Mouse (Mus musculus) CH12.LX (cell line): ENCODE measurements at regions not wholly inside any gene's neighbourhood (a gene's known extent, or its start where the extent isn't known, plus 50 kb on each side); places are given as distances from the start of the nearest gene placed in this dataset.

Experiments used
- DNase-seq: peaks from one replicate; pipeline ENCODE4 v3.0.0-alpha.2; 2013; ENCODE audit errors: extremely low read depth
- H3K27ac ChIP-seq: 2 replicates; pipeline ENCODE4 v1.5.1; 2012; ENCODE audit warnings: low read depth, mild to moderate bottlenecking, control low read depth, moderate library complexity; ENCODE audit not compliant: insufficient read depth
- H3K27me3 ChIP-seq: replicated peaks from 2 replicates; pipeline ENCODE3; 2012; ENCODE audit warnings: inconsistent platforms
- H3K36me3 ChIP-seq, 2 experiments: replicated peaks in 1 of 2; 2 replicates each; pipeline versions ENCODE3 to v1.6.1; 2012; ENCODE audit warnings: inconsistent platforms in 1 of 2, low read length in 1 of 2, mild to moderate bottlenecking in 1 of 2, mixed read lengths in 1 of 2, moderate library complexity in 1 of 2; ENCODE audit not compliant: control insufficient read depth in 1 of 2, insufficient read depth in 1 of 2
- H3K4me1 ChIP-seq, 2 experiments: 2 replicates each; pipeline ENCODE4 v1.6.1; 2012; ENCODE audit warnings: inconsistent platforms in 1 of 2, moderate library complexity in 1 of 2; ENCODE audit not compliant: insufficient read depth in 2 of 2, control insufficient read depth in 1 of 2
- H3K4me2 ChIP-seq: 2 replicates; pipeline ENCODE4 v1.6.1; 2012; ENCODE audit warnings: low read depth, mild to moderate bottlenecking, control low read depth; ENCODE audit not compliant: poor library complexity, insufficient read depth, severe bottlenecking
- H3K4me3 ChIP-seq, 3 experiments: fragments of 150-350 bp in 1 of 3; sonication (generic) in 1 of 3; replicated peaks in 1 of 3; 2 replicates each; pipeline versions ENCODE3 to v1.5.1; 2011 to 2012; ENCODE audit warnings: low read depth in 2 of 3, low read length in 2 of 3, mild to moderate bottlenecking in 2 of 3, moderate library complexity in 2 of 3, control low read depth in 1 of 3, improper control_type of control experiment in 1 of 3, inconsistent platforms in 1 of 3, mixed read lengths in 1 of 3; ENCODE audit not compliant: poor library complexity in 1 of 3
- H3K79me2 ChIP-seq: replicated peaks from 2 replicates; pipeline ENCODE4 v1.6.1; 2012; ENCODE audit warnings: mild to moderate bottlenecking, moderate library complexity; ENCODE audit not compliant: control insufficient read depth, poor library complexity, insufficient read depth, severe bottlenecking; ENCODE audit errors: extremely low read depth
- H3K9ac ChIP-seq: 2 replicates; pipeline ENCODE4 v1.6.1; 2012; ENCODE audit warnings: low read depth, mild to moderate bottlenecking, control low read depth, moderate library complexity; ENCODE audit not compliant: insufficient read depth
- H3K9me3 ChIP-seq: replicated peaks from 2 replicates; pipeline ENCODE3; 2012; ENCODE audit warnings: low read length, inconsistent platforms, mixed read lengths
- CHD1 ChIP-seq: IDR thresholded peaks from 2 replicates; pipeline ENCODE4 v1.6.1; 2012; ENCODE audit warnings: low read depth, low read length, improper control_type of control experiment, inconsistent platforms
- CTCF ChIP-seq, 2 experiments: IDR thresholded peaks in 1 of 2; conservative IDR thresholded peaks in 1 of 2; 2 replicates each; pipeline ENCODE4 v1.5.1; 2011 to 2012; ENCODE audit warnings: low read depth in 2 of 2, low read length in 2 of 2, improper control_type of control experiment in 1 of 2, inconsistent platforms in 1 of 2, mild to moderate bottlenecking in 1 of 2, moderate library complexity in 1 of 2
- E2F4 ChIP-seq: IDR thresholded peaks from 2 replicates; pipeline ENCODE4 v1.6.1; 2011; ENCODE audit warnings: low read depth, low read length, improper control_type of control experiment; ENCODE audit not compliant: insufficient replicate concordance
- EP300 ChIP-seq: IDR thresholded peaks from 2 replicates; pipeline ENCODE4 v1.6.1; 2011; ENCODE audit warnings: low read length, improper control_type of control experiment
- GABPA ChIP-seq: IDR thresholded peaks from 2 replicates; pipeline ENCODE4 v1.6.1; 2012; ENCODE audit warnings: low read depth, low read length, improper control_type of control experiment, inconsistent platforms; ENCODE audit not compliant: insufficient replicate concordance
- IRF4 ChIP-seq: IDR thresholded peaks from 2 replicates; pipeline ENCODE4 v1.6.1; 2014; ENCODE audit warnings: low read depth, mild to moderate bottlenecking, inconsistent platforms, low read length, improper control_type of control experiment
- JUND ChIP-seq: conservative IDR thresholded peaks from 2 replicates; pipeline ENCODE4 v1.6.1; 2011; ENCODE audit warnings: low read depth, low read length, improper control_type of control experiment
- KAT2A ChIP-seq: IDR thresholded peaks from 2 replicates; pipeline ENCODE4 v1.6.1; 2012; ENCODE audit warnings: low read length, improper control_type of control experiment, inconsistent platforms; ENCODE audit not compliant: insufficient replicate concordance
- MAFK ChIP-seq: IDR thresholded peaks from 2 replicates; pipeline ENCODE4 v1.6.1; 2011; ENCODE audit warnings: low read length, improper control_type of control experiment; ENCODE audit not compliant: insufficient replicate concordance
- MAZ ChIP-seq: IDR thresholded peaks from 2 replicates; pipeline ENCODE4 v1.6.1; 2012; ENCODE audit warnings: low read depth, mild to moderate bottlenecking, inconsistent platforms, low read length, improper control_type of control experiment, moderate library complexity
- MEF2A ChIP-seq: IDR thresholded peaks from 2 replicates; pipeline ENCODE4 v1.6.1; 2014; ENCODE audit warnings: low read depth, mild to moderate bottlenecking, inconsistent platforms, low read length, improper control_type of control experiment, borderline replicate concordance
- MYC ChIP-seq: IDR thresholded peaks from 2 replicates; pipeline ENCODE4 v1.6.1; 2011; ENCODE audit warnings: low read depth, mild to moderate bottlenecking, improper control_type of control experiment, low read length
- PAX5 ChIP-seq: IDR thresholded peaks from 2 replicates; pipeline ENCODE4 v1.6.1; 2012; ENCODE audit warnings: low read length, inconsistent platforms, mixed read lengths
- POLR2A ChIP-seq: IDR thresholded peaks from 2 replicates; pipeline ENCODE4 v1.6.1; 2011; ENCODE audit warnings: low read depth, mild to moderate bottlenecking, improper control_type of control experiment, low read length
- POLR2AphosphoS2 ChIP-seq: IDR thresholded peaks from 2 replicates; pipeline ENCODE4 v1.6.1; 2011; ENCODE audit warnings: low read depth, low read length, improper control_type of control experiment
- SIN3A ChIP-seq: IDR thresholded peaks from 2 replicates; pipeline ENCODE4 v1.6.1; 2012; ENCODE audit warnings: low read length, improper control_type of control experiment, inconsistent platforms
- SMC3 ChIP-seq: IDR thresholded peaks from 2 replicates; pipeline ENCODE4 v1.6.1; 2011; ENCODE audit warnings: low read depth, low read length, improper control_type of control experiment
- TBP ChIP-seq: conservative IDR thresholded peaks from 2 replicates; pipeline ENCODE4 v1.6.1; 2011; ENCODE audit warnings: low read depth, low read length, improper control_type of control experiment
- TCF12 ChIP-seq: IDR thresholded peaks from 2 replicates; pipeline ENCODE4 v1.6.1; 2014; ENCODE audit warnings: low read depth, mild to moderate bottlenecking, inconsistent platforms, low read length, improper control_type of control experiment
- USF2 ChIP-seq: conservative IDR thresholded peaks from 2 replicates; pipeline ENCODE4 v1.6.1; 2011; ENCODE audit warnings: low read depth, low read length, improper control_type of control experiment
- ZKSCAN1 ChIP-seq: IDR thresholded peaks from 2 replicates; pipeline ENCODE4 v1.6.1; 2012; ENCODE audit warnings: low read depth, inconsistent platforms, low read length, improper control_type of control experiment, borderline replicate concordance
- ZMIZ1 ChIP-seq: IDR thresholded peaks from 2 replicates; pipeline ENCODE4 v1.6.1; 2012; ENCODE audit warnings: low read depth, mild to moderate bottlenecking, inconsistent platforms, low read length, improper control_type of control experiment
- ZNF384 ChIP-seq: IDR thresholded peaks from 2 replicates; pipeline ENCODE4 v1.6.1; 2012; ENCODE audit warnings: low read depth, low read length, improper control_type of control experiment, inconsistent platforms
- dilution Hi-C: fragments of 300-500 bp; cut with MboI; formaldehyde crosslinking; loops from 2 replicates; pipeline ENCODE4 v1.14.3; 2020; ENCODE audit warnings: low sequenced_read_pairs; ENCODE audit not compliant: extremely low pct_unique_long_range_greater_than_20kb, extremely low pct_ligation_motif_present
- in situ Hi-C: fragments of 300-500 bp; cut with MboI; formaldehyde crosslinking; loops from 3 replicates; pipeline ENCODE4 v1.14.3; 2019; ENCODE audit warnings: low sequenced_read_pairs, low pct_ligation_motif_present, low pct_unique_long_range_greater_than_20kb, mixed read lengths

GRCm38 (mm10) chr13:107394451-107394850 is 372.5 kb upstream of the Kif2a start:
- Histone ChIP-seq H3K4me3 (no peak overlapping the region), H3K9ac (no peak overlapping the region), H3K27ac (no peak overlapping the region), H3K9me3 (no peaks in the 10 kb centered on the region), H3K36me3 (no peaks in the 10 kb centered on the region), H3K79me2 (no peaks in the 10 kb centered on the region), H3K27me3 (no peaks in the 10 kb centered on the region), H3K4me1 (no peaks in the 10 kb centered on the region; a peak in 1 of 4 replicates), H3K4me2 (no peak overlapping the region)
- in situ Hi-C loops: no loop called here
- TF ChIP-seq GABPA (no peak), MAFK (no peak), CHD1 (no peak), ZNF384 (no peak), SMC3 (no peak), E2F4 (no peak), TCF12 (no peak), POLR2AphosphoS2 (no peak), POLR2A (no peak), KAT2A (no peak), CTCF (conservative IDR thresholded peaks at IDR 0.05 in 1 of 2, IDR thresholded peaks at IDR 0.05 in 1 of 2; ENCODE audit: low read depth in 2 of 2, low read length in 2 of 2) (no peak), ZKSCAN1 (no peak), SIN3A (no peak), USF2 (no peak), MAZ (no peak), PAX5 (no peak), JUND (no peak), MEF2A (no peak)
- dilution Hi-C loops: no loop called here
- no peak for DNase-seq

DNA sequence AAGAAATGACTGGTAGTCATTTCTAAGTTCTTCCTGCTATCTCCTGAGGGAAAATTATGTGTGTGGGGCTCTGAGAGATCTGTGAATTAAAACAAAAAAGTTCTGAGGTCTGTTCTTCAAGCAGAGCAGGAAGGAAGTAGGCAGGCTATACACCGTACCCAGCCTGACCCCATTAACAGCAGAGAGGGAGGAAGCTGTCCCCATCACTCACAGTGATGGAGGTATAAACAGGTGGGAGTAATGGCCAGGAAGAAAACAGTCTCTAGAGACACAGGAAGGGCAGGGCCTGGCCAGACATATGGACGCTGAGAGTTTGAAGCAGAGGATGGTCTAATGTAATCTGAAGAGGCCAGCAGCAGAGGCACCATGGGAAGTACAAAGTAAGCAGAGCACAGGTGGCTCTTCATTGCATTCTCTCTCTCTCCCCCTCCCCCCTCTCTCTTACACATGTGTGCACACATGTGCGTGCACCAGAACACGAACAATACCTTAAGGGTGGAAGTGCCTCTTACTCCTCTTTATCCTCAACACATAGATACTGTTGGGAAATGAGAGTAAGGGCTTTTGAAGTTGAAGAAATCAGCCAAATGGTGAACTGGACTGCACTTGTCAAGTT is 367.7 kb upstream of the Kif2a start:
- Histone ChIP-seq H3K9me3 (no peaks in the 10 kb centered on the region), H3K4me3 (no peak overlapping the region), H3K4me1 (no peaks in the 10 kb centered on the region; a peak in 1 of 4 replicates), H3K27me3 (no peaks in the 10 kb centered on the region), H3K36me3 (no peaks in the 10 kb centered on the region), H3K4me2 (no peak overlapping the region), H3K9ac (no peak overlapping the region), H3K79me2 (no peaks in the 10 kb centered on the region), H3K27ac (no peak overlapping the region)
- dilution Hi-C loops (no loop called here), in situ Hi-C loops (no loop called here)
- TF ChIP-seq MAZ (no peak), MYC (no peak), ZNF384 (no peak), TBP (no peak), ZKSCAN1 (no peak), EP300 (no peak), USF2 (no peak), IRF4 (no peak), CHD1 (no peak), ZMIZ1 (no peak), KAT2A (no peak), E2F4 (no peak)
- DNase-seq: no peak
